11 mouse cellular contexts compared by ENCODE assay signal in the genomic region with DNA sequence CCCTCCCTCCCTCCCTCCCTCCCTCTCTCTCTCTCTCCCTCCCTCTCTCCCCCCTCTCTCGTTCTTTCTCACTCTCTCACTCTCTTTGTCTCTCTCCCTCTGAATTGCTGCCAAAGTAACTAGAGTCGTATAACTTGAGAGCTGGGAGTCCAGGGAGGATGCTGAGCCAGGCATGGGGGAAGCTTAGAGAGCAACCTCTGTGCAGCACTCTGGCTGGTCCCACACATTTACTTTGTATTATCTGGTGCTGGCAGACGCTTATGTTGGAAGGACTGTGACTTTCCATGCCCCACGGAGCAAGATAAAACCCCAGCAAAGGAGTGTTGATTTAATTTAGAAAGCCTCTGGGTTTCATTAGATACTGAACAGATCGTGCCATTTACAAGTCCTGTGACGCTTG.
DNase-seq lines count a peak whose midpoint lies in the region; ATAC-seq lines count a peak whose summit lies in the region.
"Had no signal": no experiment of that assay in that cellular context is flagged by ENCODE, and none has a peak within 500 bp of the region (broad histone marks: within the 10 kb centered on the region; RNA-seq: fewer than 3 reads in every experiment).

No protein-coding gene starts in this region.

- H3K27me3 ChIP-seq in kidney, embryonic 15.5 days: no peaks in the 10 kb centered on the region
- no peaks in the 10 kb centered on the region for H3K27me3 ChIP-seq in embryonic facial prominence, embryonic 15.5 days
- no peaks in the 10 kb centered on the region for H3K27me3 ChIP-seq in intestine, embryonic 15.5 days (replicated peaks)

- no peaks in the 10 kb centered on the region for H3K36me3 ChIP-seq in kidney, embryonic 15.5 days
- H3K36me3 ChIP-seq in embryonic facial prominence, embryonic 15.5 days: no peaks in the 10 kb centered on the region
- no peaks in the 10 kb centered on the region for H3K36me3 ChIP-seq in intestine, embryonic 15.5 days
- H3K36me3 ChIP-seq: G1E had no signal

- peaks cover 9% of the 10 kb centered on the region; the same call in 1 of the 2 replicates for H3K4me1 ChIP-seq in kidney, embryonic 15.5 days
- peaks cover 23% of the 10 kb centered on the region; the same call in 1 of the 2 replicates for H3K4me1 ChIP-seq in embryonic facial prominence, embryonic 15.5 days
- H3K4me1 ChIP-seq in intestine, embryonic 15.5 days (replicated peaks): no peaks in the 10 kb centered on the region
- H3K4me1 ChIP-seq: megakaryocyte, embryonic 14.5 days had no signal

- H3K9ac ChIP-seq in kidney, embryonic 15.5 days: no peak overlapping the region
- no peak overlapping the region for H3K9ac ChIP-seq in embryonic facial prominence, embryonic 15.5 days
- H3K9ac ChIP-seq in intestine, embryonic 15.5 days: no peak overlapping the region

- DNase-seq in kidney, adult 18-20 months: no peak
- peak; percentile 13 for DNase-seq in adrenal gland, postnatal 14 days
- DNase-seq in gastrocnemius, adult 18-20 months (ENCODE audit: low spot score): no peak
- DNase-seq in urinary bladder, postnatal 10 days (ENCODE audit: low spot score): no peak
- DNase-seq: kidney, postnatal 10 days had no signal

- H3K27ac ChIP-seq in kidney, embryonic 15.5 days: peak overlapping the region; percentile 34; the same call in 1 of the 2 replicates
- no peak overlapping the region for H3K27ac ChIP-seq in embryonic facial prominence, embryonic 15.5 days (replicated peaks)
- H3K27ac ChIP-seq in intestine, embryonic 15.5 days: no peak overlapping the region

- no peak overlapping the region for H3K4me2 ChIP-seq in kidney, embryonic 15.5 days
- no peak overlapping the region for H3K4me2 ChIP-seq in embryonic facial prominence, embryonic 15.5 days (replicated peaks)
- H3K4me2 ChIP-seq in intestine, embryonic 15.5 days (replicated peaks): no peak overlapping the region

- ATAC-seq in kidney, embryonic 15.5 days (replicated peaks; ENCODE audit: low FRiP score): peak; percentile 72; the same call in 1 of the 2 replicates
- 0 out of 2 replicates have a peak, but pooled peaks have one; percentile 32 for ATAC-seq in embryonic facial prominence, embryonic 15.5 days (ENCODE audit: insufficient number of reproducible peaks, low FRiP score, low TSS enrichment, low read depth)
- 0 out of 2 replicates have a peak, but pooled peaks have one; percentile 39 for ATAC-seq in megakaryocyte progenitor cell, adult 5-6 weeks (replicated peaks; ENCODE audit: poor library complexity)
- no peak for ATAC-seq in intestine, embryonic 15.5 days

- WGBS in kidney, embryonic 15.5 days: 16% methylated on average over 5 of the region's 6 CpGs
- WGBS in embryonic facial prominence, embryonic 15.5 days: 22% methylated on average over 6 of the region's 6 CpGs
- 28% methylated on average over 6 of the region's 6 CpGs for WGBS in intestine, embryonic 15.5 days

- H3K9me3 ChIP-seq in kidney, embryonic 15.5 days (replicated peaks): no peaks in the 10 kb centered on the region
- H3K9me3 ChIP-seq in embryonic facial prominence, embryonic 15.5 days (replicated peaks): no peaks in the 10 kb centered on the region
- no peaks in the 10 kb centered on the region for H3K9me3 ChIP-seq in intestine, embryonic 15.5 days

- H3K4me3 ChIP-seq in kidney, embryonic 15.5 days (replicated peaks): no peak overlapping the region
- no peak overlapping the region for H3K4me3 ChIP-seq in embryonic facial prominence, embryonic 15.5 days (replicated peaks)
- no peak overlapping the region for H3K4me3 ChIP-seq in intestine, embryonic 15.5 days (replicated peaks)
- H3K4me3 ChIP-seq: megakaryocyte, embryonic 14.5 days had no signal
